Mouse (Mus musculus): ENCODE measurements at regions not wholly inside any gene's neighbourhood (a gene's known extent, or its start where the extent isn't known, plus 50 kb on each side); places are given as distances from the start of the nearest gene placed in this dataset.

DNA sequence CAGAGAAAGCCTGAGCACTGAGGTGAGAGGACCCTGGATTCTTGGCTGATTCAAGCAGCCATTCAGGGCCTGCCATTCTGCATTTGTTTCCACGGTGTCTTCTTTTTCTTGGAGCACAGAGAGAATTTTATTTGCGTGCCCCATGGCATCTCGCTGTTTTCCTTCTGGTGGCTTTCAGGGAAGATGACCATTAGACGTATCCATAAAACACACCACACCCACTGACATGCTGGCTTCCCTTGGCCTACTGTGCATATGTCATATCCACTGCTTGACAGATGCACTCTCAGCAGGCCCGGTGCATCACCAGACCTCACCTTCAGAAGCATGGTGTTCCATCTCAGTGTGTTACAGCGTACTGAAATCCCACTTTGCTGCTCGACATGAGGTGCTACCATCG is 131.0 kb upstream of the Cnr1 start:
- DNase-seq (ENCODE audit: low spot score in 2 of 2) = no peak

DNA sequence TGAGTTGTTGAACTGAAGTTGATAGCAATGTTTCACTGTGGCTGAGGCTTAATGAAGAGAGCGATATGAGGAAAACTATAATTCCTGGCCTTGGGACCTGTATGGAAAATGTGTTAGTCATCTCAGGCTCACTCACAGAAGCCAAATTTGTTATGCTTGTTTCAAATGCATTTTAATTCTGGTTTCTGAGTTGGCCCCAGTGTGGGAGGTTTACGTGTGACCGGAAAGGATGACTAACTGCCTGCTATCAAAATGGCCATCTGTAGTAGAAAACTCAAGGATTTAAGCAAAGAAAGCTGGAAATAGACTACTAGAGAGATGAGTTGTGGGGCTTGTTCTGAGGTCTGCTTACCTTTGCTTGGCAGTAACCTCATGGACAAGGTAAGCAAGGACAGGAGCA is 128.9 kb upstream of the Cnr1 start:
- DNase-seq (ENCODE audit: low spot score in 2 of 2) = no peak

DNA sequence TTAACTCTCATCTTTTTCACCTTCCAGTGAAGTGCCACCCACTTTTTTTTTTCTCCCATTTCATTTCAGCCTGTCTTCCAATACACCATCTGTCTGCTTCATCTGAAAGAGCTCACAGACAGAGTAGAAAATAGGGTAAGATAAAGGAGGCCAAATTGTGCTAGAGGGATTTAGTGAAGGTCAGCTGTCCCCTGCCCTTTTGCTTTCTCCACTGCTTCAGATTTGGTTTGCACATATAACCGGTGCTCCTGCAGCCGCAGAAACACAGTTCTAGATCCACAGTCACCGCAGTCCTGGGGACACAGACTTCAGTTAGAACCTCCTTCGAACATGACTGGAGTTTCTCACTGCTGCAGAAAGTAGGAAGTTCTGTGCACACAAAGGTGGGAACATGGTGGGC is 126.4 kb upstream of the Cnr1 start:
- DNase-seq (ENCODE audit: low spot score in 2 of 2) = no peak

DNA sequence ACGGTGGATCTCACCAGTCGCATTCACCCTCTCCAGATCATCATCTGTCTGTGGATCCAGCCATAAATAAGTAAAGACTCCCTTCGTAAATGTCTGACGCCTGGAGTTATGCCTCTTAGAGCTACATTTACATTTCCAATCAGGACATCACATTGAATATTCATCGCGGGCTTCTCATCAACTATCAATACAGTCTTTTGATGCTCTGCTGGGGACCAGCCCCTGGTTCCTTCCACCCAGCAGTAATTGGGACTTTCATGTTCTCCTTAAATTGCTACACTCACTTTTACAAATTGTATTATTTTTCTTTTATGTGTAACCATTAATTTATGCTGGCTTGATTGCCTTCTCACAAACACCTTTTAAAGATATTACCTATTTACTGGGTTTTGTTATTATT is 125.7 kb upstream of the Cnr1 start:
- DNase-seq (ENCODE audit: low spot score in 2 of 2) = no peak

DNA sequence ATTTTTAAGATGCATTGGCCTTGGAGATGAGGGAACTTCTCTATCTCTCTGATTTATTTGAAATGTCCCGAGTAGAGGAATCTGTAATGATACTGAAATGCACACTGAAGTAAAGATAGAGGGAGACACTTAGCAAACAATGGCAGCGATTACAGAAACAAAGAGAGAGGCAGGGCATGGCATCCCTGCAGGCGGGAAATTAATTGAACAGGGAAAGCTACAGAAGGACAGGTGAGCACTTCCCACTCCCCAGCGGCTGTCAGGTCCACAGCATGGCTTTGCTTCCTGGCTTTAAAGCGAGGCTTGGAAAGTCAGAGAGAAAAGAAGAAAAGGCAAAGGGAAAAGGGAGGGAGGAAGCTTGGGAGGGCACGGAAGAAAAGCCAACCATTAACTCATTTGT is 125.3 kb upstream of the Cnr1 start:
- DNase-seq (ENCODE audit: low spot score in 2 of 2) = no peak

- DNase-seq (ENCODE audit: low spot score in 2 of 2) = no peak
Observed at GRCm38 (mm10) chr4:33799831-33800230, 124.6 kb upstream of the Cnr1 start.

GRCm38 (mm10) chr4:33812338-33812737 is 112.1 kb upstream of the Cnr1 start:
- no peak for DNase-seq (ENCODE audit: low spot score in 2 of 2)

GRCm38 (mm10) chr4:33823850-33824249 is 100.5 kb upstream of the Cnr1 start:
- no peak for DNase-seq (ENCODE audit: low spot score in 2 of 2)

DNA sequence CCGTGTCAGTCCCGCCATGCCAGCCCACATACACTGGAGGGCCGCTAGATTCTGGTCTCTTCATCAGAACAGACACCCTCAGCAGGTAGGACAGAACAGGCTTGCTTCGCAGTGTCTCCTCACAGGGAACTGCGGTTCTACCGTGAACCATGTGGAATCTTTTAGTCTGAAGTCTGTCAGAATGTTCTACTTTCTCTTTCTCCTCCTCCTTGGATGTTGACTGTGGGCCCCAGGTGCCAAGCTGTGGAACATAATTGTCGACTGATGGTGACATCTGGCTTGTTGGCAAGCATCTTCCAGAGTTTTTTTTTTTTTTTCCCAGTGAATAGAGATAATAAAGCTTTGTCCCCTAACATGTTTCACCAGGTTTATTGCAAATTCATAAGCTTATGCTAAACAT is 91.3 kb upstream of the Cnr1 start:
- DNase-seq (ENCODE audit: low spot score in 2 of 2) = no peak

DNA sequence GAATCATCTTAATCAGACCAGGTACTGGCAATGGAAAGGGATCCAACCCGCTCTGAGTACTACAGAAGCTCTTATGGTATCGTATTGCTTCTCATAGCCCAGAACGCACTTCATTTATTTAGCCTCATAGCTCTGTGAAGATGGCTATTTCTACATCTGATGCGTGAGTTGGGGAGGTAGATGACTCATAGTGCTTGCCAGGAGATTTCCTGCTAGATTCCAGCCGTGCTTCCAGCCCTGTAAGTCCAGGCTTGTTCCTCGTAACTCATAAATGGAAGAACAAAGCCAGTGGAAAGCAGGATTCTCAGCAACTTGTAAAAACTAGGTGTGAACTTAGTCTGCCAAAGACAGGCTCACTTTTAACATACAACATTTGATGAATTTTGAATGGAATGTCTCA is 86.0 kb upstream of the Cnr1 start:
- DNase-seq (ENCODE audit: low spot score in 2 of 2) = no peak

- no peak for DNase-seq (ENCODE audit: low spot score in 2 of 2)
Observed at GRCm38 (mm10) chr4:33840119-33840518, 84.3 kb upstream of the Cnr1 start.

GRCm38 (mm10) chr4:33845611-33846395 is 78.6 kb upstream of the Cnr1 start:
- no peak for DNase-seq (ENCODE audit: low spot score in 2 of 2)

GRCm38 (mm10) chr4:33850249-33850648 is 74.1 kb upstream of the Cnr1 start:
- no peak for DNase-seq (ENCODE audit: low spot score in 2 of 2)

DNA sequence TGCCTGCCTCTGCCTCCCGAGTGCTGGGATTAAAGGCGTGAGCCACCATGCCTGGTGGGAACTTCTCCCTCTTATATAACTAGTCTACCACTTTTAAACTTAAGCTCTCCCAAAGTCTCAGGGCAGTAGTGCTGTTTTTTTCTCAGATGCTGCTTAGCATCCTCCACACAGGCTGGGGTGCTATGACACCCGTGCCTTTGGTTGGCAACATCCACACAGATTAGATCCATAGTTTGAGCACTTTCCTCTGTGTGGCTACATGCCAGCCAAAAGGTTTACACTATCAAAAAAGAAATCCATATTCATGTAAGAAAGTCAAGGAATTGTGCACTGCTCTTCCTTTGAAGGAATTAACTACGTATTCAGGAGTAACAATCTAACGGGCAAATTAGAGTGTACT is 72.1 kb upstream of the Cnr1 start:
- DNase-seq (ENCODE audit: low spot score in 2 of 2) = no peak

- DNase-seq (ENCODE audit: low spot score in 2 of 2) = no peak
Observed at GRCm38 (mm10) chr4:33855112-33855511, 69.3 kb upstream of the Cnr1 start.

DNA sequence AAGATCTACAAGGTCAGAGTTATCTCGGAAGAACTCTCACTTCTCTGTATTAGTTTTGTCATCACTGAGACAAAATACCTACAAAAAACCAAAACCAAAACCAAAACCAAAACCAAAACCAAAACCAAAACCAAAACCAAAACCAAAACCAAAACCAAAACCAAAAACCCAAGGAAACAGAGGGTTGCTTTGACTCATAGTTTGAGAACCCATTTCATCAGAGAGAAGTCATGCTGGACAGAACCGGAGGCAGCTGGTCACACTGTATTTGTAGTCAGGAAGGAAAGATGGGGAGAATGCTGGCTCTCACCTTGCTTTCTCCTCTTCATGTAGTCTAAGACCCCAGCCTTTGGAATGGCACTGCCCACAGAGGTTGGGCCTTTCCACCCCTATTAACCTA is 57.3 kb upstream of the Cnr1 start:
- no peak for DNase-seq (ENCODE audit: low spot score in 2 of 2)

DNA sequence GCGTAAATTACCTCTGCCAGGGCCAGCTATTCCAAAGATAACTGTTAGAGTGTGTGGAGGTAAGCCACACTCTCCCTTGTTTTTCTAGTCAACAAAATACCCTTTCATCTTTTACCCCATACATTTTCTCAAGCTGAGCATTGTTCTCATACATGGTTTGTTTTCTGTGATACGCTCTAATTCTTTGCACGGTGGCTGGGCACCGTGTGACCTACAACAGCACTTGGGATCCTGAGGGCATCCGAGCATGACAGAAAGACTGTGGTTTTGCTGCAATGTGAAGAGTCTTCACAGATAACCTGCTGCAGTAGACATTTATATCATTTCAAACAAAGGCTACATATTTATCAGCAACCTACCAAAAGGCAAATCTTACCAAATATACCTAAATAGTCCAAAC is 55.1 kb upstream of the Cnr1 start:
- DNase-seq (ENCODE audit: low spot score in 2 of 2) = no peak

Measured in spleen, postnatal 10 days (tissue).